Mouse (Mus musculus) brain, embryonic 14.5 days (tissue): ENCODE data around the gene Tomt. TPM values are rescaled to one million over a fixed set of nuclear protein-coding genes. Genes with fewer than 3 reads are reported as not detected.

ENCODE experiments used
- DNase-seq: peaks from one replicate; pipeline ENCODE4 v3.0.0-alpha.2; 2011; ENCODE audit warnings: low read depth
- CTCF ChIP-seq: fragments of 200-500 bp; IDR thresholded peaks from 2 replicates; pipeline ENCODE4 v1.5.1; 2012; ENCODE audit warnings: inconsistent platforms, mild to moderate bottlenecking, moderate library complexity, borderline replicate concordance; ENCODE audit not compliant: insufficient read depth, insufficient read length; ENCODE audit errors: extremely low read depth
- POLR2A ChIP-seq: fragments of 200-500 bp; IDR thresholded peaks from 2 replicates; pipeline ENCODE4 v1.6.1; 2012; ENCODE audit warnings: mild to moderate bottlenecking, inconsistent platforms, borderline replicate concordance; ENCODE audit not compliant: poor library complexity, insufficient read depth, insufficient read length, severe bottlenecking; ENCODE audit errors: extremely low read depth
- polyA plus RNA-seq: library from polyadenylated mRNA; depleted of rRNA; stranded (reverse); fragments of >200 nt; gene quantifications from 2 replicates; pipeline ENCODE4 v1.2.3, GENCODE M21; 2012

The Tomt gene
- polyA plus RNA-seq, 1 experiment = 0.33 TPM

- TF ChIP-seq CTCF (no peak), POLR2A (0 out of 2 replicates have a peak, but pooled peaks have one; percentile 33)
Measured at GRCm38 (mm10) chr7:101896104-101897066, 9.8 kb downstream of the Tomt start.

DNA sequence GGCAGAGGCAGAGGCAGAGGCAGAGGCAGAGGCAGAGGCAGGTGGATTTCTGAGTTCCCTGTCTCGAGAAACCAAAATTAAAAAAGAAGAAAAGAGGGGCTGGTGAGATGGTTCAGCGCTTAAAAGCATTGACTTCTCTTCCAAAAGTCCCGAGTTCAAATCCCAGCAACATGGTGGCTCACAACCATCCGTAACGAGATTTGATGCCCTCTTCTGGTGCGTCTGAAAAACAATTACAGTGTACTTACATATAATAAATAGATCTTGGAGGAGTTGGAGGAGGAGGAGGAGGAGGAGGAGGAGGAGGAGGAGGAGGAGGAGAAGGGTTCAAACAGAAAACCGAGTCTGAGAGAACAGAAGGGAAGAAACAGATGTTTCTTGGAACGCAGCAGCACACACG lies 10.5 kb downstream of the Tomt start:
- DNase-seq = no peak
- TF ChIP-seq POLR2A = no peak
- TF ChIP-seq CTCF = no peak

More at GRCm38 (mm10) chr7:101896104-101897066, 9.8 kb downstream of the Tomt start:
- DNase-seq = peak; percentile 100

DNA sequence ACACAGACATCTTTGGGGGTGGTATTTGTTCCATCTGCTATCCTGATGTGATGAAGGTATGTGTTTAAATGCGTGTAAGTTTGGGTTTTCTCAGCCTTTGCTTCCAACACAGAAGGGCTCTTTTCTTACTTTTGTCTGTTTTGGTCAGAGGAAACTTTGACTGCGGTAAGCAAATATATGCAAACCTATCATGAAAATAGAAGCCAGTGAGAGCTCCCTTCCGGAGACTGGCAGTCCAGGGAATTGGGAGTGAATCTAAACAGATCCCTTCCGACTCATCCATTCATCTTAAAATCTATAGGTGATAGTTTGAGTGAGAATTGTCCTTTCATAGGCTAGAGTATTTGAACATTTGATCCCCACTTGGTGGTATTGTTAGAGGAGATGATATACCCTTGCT lies 17.7 kb downstream of the Tomt start:
- TF ChIP-seq POLR2A (no peak), CTCF (no peak)

DNA sequence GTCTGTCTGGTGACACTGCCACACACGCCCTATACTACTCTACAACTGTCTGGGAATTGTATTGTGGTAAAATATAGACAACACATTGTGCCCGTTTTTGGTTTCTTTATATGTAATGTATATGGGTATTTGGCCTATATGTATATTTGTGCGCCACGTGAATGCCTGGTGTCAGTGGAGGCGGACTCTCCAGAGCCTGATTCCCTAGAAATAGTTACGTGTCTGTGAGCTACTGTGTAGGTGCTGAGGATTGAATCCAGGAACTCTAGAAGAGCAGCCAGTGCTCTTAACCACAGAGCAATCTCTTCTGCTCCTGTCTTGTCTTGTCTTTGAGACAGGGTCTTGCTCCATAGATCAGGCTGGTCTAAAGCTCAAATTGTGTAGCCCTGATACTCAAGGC lies 19.9 kb downstream of the Tomt start:
- DNase-seq = no peak
- TF ChIP-seq CTCF = no peak
- TF ChIP-seq POLR2A = no peak

More for the DNA sequence above, 17.7 kb downstream of the Tomt start:
- no peak for DNase-seq

- TF ChIP-seq POLR2A (no peak), CTCF (no peak)
- no peak for DNase-seq
Measured at GRCm38 (mm10) chr7:101884160-101884559, 22.0 kb downstream of the Tomt start.

GRCm38 (mm10) chr7:101882413-101883154 lies 23.6 kb downstream of the Tomt start:
- no peak for DNase-seq
- no peak for TF ChIP-seq POLR2A
- TF ChIP-seq CTCF = no peak

- TF ChIP-seq CTCF (no peak), POLR2A (no peak)
- DNase-seq = no peak
Measured at GRCm38 (mm10) chr7:101880855-101881254, 25.3 kb downstream of the Tomt start.

DNA sequence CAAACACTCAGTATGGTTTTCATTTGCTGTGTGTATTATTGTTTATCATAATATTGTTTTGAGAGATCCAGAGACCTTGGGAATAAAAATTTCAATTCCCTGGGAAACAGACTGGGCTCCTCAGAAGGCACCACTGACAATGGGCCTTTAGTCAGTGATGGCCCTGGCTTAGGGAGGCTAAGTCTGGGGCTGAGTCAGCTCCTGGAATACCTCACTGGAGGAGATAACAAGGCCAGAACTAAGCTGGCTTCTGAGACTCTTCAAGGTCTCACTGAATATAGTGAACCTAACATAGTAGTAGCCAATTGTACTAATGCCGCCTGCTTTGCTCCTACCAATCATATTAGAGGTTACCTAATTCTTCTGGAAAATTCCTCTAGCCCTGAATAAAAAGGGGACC lies 30.2 kb downstream of the Tomt start:
- no peak for DNase-seq
- TF ChIP-seq CTCF = no peak
- no peak for TF ChIP-seq POLR2A

DNA sequence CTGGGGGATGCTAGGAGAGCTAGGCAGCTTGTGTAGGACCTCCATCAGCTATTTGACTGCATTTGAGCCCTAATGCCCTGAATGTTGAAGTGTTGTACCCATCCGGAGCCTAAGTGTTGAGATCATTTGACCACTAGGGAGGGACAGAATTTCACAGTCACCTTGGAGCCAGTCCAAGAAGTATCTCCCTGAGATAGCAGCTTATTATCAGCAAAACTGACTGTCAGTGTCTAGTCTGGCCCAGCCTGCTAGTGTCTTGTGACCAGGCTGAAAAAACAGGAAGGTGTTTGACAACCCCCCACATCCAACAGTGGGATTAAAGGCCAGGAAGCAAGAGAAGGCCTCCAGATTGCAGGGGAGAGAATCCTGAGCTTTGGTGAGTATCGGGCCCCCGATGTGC lies 34.9 kb downstream of the Tomt start:
- TF ChIP-seq POLR2A (no peak), CTCF (no peak)
- no peak for DNase-seq

GRCm38 (mm10) chr7:101870629-101871028 lies 35.5 kb downstream of the Tomt start, which contains the start of gene Folr1:
Gene Folr1 (minus strand): TSS chr7:101870788.
- TF ChIP-seq POLR2A (no peak), CTCF (no peak)
- no peak for DNase-seq

- peak; percentile 66 for DNase-seq
Measured at GRCm38 (mm10) chr7:101869163-101869500, 37.0 kb downstream of the Tomt start.

More at GRCm38 (mm10) chr7:101869163-101869500, 37.0 kb downstream of the Tomt start:
- TF ChIP-seq CTCF (no peak), POLR2A (no peak)
